Mouse (Mus musculus): ENCODE data around the gene Olfr9. TPM values are rescaled to one million over a fixed set of nuclear protein-coding genes. Genes with fewer than 3 reads are reported as not detected.

The Olfr9 gene
- polyA plus RNA-seq (2012; fragmentation: generic; extraction: Trizol) = not detected

DNA sequence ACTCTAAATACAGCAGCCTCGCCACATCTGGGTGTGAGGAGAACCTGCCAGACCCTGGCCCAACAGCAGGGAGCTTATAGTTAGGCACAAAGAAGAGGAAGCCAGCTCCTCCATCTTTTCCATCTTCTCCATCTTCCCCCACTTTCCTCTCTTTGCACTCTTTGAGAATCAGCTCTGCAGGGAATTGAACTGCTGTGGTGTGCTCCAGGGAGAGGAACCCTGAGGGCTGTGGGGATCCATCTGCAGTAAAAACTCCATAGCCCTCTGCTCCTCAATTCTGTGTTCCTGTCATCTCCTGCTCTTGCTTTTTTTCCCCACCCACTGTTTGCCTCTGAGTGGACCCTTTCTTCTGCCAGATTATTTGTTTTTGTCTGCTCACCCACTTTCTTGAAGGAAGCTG, at the start of gene Olfr9:
Gene Olfr9, plus strand, starts transcription at position 301 of the 400 bp plus-strand sequence.

DNA sequence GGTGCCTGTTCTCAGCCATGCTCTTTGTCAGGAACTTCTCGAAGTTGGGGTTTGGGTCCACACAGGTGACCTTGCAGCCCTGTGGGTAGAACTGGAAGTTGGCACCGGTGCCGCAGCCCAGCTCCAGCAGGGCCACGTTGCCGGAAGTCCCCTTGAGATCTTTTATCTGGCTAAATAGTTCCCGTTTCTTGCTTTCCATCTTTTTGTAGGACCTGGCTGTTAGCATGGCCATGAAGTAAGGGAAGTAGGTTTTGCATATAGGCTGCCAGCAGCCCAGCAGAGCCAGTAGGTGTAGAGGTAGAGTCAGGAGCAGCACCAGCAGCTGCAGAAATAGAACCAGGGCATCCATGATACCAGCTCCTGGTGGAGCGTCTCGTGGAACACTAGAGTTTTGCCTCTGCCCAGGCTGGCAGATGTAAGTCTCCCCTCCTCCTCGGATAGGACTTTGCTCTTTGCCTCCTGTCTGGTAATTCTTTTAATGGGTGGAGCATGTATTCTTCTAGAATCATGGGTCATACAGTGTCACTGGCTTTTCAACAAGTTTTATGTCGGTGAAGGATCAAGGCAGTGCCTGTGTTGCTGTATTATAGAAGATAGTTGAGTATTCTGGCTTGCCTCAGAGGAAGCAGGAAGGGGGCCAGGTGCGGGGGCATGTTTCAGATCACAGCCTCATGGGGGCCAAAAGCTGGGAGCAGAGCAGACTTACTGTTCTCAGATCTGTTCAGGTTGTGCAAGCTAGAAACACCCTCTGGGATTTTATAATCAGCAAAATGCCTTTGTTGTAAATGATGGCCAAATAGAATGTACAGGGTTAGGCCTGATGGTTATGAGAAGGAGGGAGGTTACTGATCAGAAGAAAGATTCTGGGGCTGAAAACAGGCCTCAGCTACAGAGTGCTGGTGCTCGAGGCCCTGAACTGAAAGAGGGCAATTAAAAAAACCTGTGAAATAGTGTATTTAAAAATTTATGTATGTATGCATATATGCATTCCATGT, 28.3 kb upstream of the Olfr9 start, which contains the start of gene Mettl7b:
Gene Mettl7b, minus strand, starts transcription at position 399 of the 995 bp plus-strand sequence.

DNA sequence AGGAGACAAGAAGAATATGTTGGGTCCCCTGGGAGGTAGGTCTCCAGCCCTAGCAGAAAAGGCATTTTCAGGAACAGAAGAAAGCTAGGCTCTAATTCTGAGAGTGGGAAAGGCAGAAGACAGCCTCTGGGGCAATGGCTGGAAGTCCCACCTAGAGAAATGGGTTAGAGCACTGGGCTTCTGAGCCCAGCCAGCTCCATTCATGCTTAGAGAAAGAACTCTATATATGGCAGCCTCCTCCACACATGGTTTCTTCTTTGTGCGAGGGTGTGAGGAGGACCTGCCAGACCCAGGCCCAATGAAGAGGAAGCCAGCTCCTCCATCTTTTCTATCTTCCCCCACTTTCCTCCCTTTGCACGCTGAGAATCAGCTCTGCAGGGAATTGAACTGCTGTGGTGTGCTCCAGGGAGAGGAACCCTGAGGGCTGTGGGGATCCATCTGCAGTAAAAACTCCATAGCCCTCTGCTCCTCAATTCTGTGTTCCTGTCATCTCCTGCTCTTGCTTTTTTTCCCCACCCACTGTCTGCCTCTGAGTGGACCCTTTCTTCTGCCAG, 21.1 kb downstream of the Olfr9 start, which contains the start of gene Olfr763:
Gene Olfr763, plus strand, starts transcription at position 504 of the 554 bp plus-strand sequence.

DNA sequence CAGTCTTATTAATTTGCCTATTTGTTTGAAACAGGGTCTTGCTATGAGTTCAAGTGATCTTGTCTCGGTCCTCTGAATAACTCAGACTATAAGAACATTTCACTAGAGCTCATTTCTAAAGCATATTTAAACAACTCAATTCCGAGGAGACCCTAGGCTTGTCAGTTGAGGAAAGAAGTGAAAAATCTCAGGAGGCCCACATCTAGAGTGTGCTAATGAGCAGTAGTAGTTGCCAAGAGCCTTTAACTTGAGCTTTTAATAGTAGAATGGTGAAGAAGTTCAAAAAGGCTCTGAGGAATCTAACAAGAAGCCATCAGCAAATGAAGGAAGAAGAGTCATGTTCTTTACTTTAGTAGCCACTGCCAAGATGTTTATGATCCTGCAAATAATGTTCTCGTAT, 50.6 kb downstream of the Olfr9 start, which contains the start of gene Olfr764-ps1:
Gene Olfr764-ps1, minus strand, starts transcription at position 101 of the 400 bp plus-strand sequence.

Other genes starting within 250 kb of the Olfr9 start
- gene Dgka, start 244.6 kb upstream of the Olfr9 start, polyA plus RNA-seq (2012; fragmentation: generic; extraction: Trizol) = 1 to 10 TPM in 1 of 2 experiments, under 1 TPM in 1; 0.73 to 8.6 TPM
- 10 to 100 TPM; 34.2 to 39.0 TPM for gene Pym1, start 241.5 kb upstream of the Olfr9 start, polyA plus RNA-seq (2012; fragmentation: generic; extraction: Trizol)
- gene Mmp19, start 198.5 kb upstream of the Olfr9 start, polyA plus RNA-seq (2012; fragmentation: generic; extraction: Trizol) = 10 to 100 TPM in 1 of 2 experiments, under 1 TPM in 1; 0.77 to 12.4 TPM
- 10 to 100 TPM; 10.1 to 48.8 TPM for gene Dnajc14, start 185.4 kb upstream of the Olfr9 start, polyA plus RNA-seq (2012; fragmentation: generic; extraction: Trizol)
- gene Tmem198b, start 185.1 kb upstream of the Olfr9 start, polyA plus RNA-seq (2012; fragmentation: generic; extraction: Trizol) = 10 to 100 TPM; 14.8 to 25.5 TPM
- gene Sarnp, start 172.1 kb upstream of the Olfr9 start, polyA plus RNA-seq (2012; fragmentation: generic; extraction: Trizol) = 10 to 100 TPM in 1 of 2 experiments, 1 to 10 TPM in 1; 4.9 to 44.4 TPM
- gene Ormdl2, start 167.8 kb upstream of the Olfr9 start, polyA plus RNA-seq (2012; fragmentation: generic; extraction: Trizol) = 10 to 100 TPM; 27.5 to 30.0 TPM
- 10 to 100 TPM in 1 of 2 experiments, 1 to 10 TPM in 1; 4.7 to 18.4 TPM for gene Gdf11, start 97.7 kb upstream of the Olfr9 start, polyA plus RNA-seq (2012; fragmentation: generic; extraction: Trizol)
- 1,000 to 10,000 TPM; 1,350 to 2,032 TPM for gene Cd63, start 88.4 kb upstream of the Olfr9 start, polyA plus RNA-seq (2012; fragmentation: generic; extraction: Trizol)
- 10 to 100 TPM in 1 of 2 experiments, 1 to 10 TPM in 1; 6.5 to 25.9 TPM for gene Rdh5, start 66.5 kb upstream of the Olfr9 start, polyA plus RNA-seq (2012; fragmentation: generic; extraction: Trizol)
- 100 to 1,000 TPM; 303 to 605 TPM for gene Bloc1s1, start 65.4 kb upstream of the Olfr9 start, polyA plus RNA-seq (2012; fragmentation: generic; extraction: Trizol)
- gene Itga7, start 55.6 kb upstream of the Olfr9 start, polyA plus RNA-seq (2012; fragmentation: generic; extraction: Trizol) = 1 to 10 TPM; 1.4 to 1.7 TPM
- gene Mettl7b, start 28.4 kb upstream of the Olfr9 start, polyA plus RNA-seq (2012; fragmentation: generic; extraction: Trizol) = under 1 TPM in 1 of 2 experiments, not detected in 1; 0.59 TPM
- gene Olfr763, start 21.4 kb downstream of the Olfr9 start, polyA plus RNA-seq (2012; fragmentation: generic; extraction: Trizol) = not detected
- not detected for gene Olfr764-ps1, start 50.5 kb downstream of the Olfr9 start, polyA plus RNA-seq (2012; fragmentation: generic; extraction: Trizol)
- gene Olfr765, start 60.6 kb downstream of the Olfr9 start, polyA plus RNA-seq (2012; fragmentation: generic; extraction: Trizol) = not detected
- gene Olfr766-ps1, start 79.5 kb downstream of the Olfr9 start, polyA plus RNA-seq (2012; fragmentation: generic; extraction: Trizol) = not detected
- gene Olfr767, start 93.5 kb downstream of the Olfr9 start, polyA plus RNA-seq (2012; fragmentation: generic; extraction: Trizol) = not detected
- gene Olfr768, start 109.9 kb downstream of the Olfr9 start, polyA plus RNA-seq (2012; fragmentation: generic; extraction: Trizol) = not detected
- gene Olfr769, start 128.4 kb downstream of the Olfr9 start, polyA plus RNA-seq (2012; fragmentation: generic; extraction: Trizol) = not detected
- not detected for gene Olfr770, start 149.6 kb downstream of the Olfr9 start, polyA plus RNA-seq (2012; fragmentation: generic; extraction: Trizol)
- gene Olfr771, start 175.3 kb downstream of the Olfr9 start, polyA plus RNA-seq (2012; fragmentation: generic; extraction: Trizol) = not detected
- not detected for gene Olfr772, start 188.5 kb downstream of the Olfr9 start, polyA plus RNA-seq (2012; fragmentation: generic; extraction: Trizol)
- gene Olfr773, start 198.0 kb downstream of the Olfr9 start, polyA plus RNA-seq (2012; fragmentation: generic; extraction: Trizol) = not detected
- not detected for gene Olfr774, start 246.8 kb downstream of the Olfr9 start, polyA plus RNA-seq (2012; fragmentation: generic; extraction: Trizol)

All from C3H10T1/2 (cell line).